Mouse (Mus musculus): ENCODE data around the gene Trp53tg5.
A peak's percentile ranks its signal among the peaks of the same experiment; 100 is the strongest.

The Trp53tg5 gene

DNA sequence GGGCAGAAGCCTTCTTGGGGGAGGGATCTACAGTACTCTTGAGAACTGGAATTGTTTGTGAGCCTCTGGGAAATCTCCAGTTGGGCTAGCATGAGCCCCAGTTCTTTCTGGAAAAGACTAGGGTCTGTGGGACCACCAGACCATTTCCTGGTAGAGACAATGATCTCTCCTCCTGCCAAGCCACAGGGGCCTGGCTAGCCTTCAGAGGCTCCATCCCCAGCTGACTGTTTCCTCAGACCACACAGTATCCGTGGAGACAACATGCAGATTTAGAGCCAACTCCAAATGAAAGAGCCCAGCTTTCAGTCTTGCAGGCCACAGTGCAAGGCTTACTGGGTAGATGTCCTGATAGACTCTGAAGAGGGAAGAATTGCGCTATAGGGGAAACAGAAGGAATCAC lies 20.6 kb upstream of the Trp53tg5 start:
- DNase-seq: no peak

GRCm38 (mm10) chr2:164487812-164488211 lies 14.3 kb upstream of the Trp53tg5 start:
- DNase-seq: no peak

GRCm38 (mm10) chr2:164487115-164487527 lies 13.6 kb upstream of the Trp53tg5 start:
- no peak for DNase-seq

- DNase-seq: peak; percentile 77
Measured at GRCm38 (mm10) chr2:164486258-164487114, 13.0 kb upstream of the Trp53tg5 start.

DNA sequence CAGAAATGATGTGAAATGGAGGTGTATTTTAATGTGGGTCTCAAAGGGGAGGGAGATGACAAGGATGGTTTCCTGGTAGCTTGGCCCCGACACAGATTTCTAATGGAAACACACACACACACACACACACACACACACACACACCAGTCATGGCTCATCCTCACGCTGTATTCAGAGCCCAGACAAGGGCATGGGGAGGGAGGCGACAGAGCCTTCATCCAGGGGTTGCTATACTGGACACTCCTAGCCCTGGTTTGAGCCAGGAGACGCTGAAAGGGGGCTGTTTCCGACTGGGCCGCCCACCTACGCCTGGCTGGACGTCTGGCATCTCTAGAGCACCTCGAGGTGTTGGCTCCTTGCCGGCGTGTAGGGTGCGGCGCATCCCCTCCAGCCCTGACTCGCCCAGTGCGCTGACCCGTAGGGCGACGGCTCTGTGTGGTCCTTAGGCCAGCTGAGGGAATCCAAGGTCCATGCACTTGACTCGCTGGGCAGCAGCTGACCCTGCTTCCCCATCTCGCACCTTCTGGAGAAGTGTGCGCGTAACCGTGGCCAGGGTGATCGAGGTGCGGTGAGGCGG lies 12.2 kb upstream of the Trp53tg5 start, which contains the start of gene Dbndd2:
Gene Dbndd2 (plus strand): TSS at position 426 of the 577 bp plus-strand sequence.
- peak; percentile 64 for DNase-seq

DNA sequence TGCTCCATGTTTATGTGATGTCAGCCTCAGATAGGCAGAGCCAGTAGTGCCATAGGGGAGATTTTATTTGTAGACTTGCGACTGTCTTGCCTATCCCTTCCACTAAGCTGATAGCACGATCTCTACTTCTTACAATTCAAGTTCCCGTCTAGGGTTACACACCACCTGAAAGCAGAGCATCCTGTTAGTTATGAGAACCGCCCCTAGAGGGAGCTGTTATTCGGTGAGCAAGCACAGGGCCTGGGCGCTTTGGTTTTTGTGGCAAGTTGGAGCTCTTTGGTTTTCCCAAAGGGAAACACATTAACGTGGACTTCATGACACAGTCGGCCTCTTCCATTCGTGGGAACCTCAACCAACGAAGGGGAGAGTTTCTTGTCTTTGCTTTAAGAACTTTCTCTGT lies 3.3 kb downstream of the Trp53tg5 start:
- DNase-seq: peak; percentile 79

DNA sequence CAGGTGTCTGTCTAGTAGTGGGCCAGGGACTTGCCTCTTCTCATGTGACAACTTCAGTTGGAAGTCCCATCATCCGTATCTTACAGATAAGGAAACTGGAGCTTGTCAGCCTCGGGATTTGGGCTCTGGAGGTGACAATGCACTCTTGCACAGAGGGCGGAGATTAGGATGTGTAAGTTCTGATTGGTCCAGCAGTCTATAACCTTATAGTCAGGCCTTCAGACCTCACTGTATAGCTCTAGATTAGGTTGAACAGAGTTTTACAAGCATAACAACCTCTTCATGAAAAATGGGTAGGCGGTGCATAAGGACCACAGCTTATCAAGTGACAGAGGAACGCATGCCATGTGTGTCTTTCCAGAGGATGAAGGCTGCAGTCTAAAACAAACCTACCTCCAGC lies 6.7 kb downstream of the Trp53tg5 start:
- no peak for DNase-seq

DNA sequence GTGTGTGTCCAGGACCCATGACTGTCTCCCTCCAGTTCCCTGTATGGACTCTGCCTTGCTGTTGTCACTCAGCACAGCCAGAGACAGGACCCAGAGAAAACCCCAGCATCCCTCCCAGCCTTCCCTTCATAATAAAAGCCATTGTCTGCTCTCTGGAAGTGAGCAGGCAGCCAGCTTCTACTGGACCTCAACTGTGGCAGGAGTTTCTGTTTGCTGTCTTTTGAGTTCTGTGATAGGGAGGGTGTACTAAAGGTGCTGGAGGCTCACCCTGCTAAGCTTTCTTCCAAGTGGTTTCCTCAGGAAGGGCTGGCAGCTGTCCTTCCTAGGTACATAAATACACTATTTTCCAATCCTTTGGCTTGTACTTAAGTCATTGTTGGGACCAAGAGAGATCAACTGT lies 8.4 kb downstream of the Trp53tg5 start:
- no peak for DNase-seq

DNA sequence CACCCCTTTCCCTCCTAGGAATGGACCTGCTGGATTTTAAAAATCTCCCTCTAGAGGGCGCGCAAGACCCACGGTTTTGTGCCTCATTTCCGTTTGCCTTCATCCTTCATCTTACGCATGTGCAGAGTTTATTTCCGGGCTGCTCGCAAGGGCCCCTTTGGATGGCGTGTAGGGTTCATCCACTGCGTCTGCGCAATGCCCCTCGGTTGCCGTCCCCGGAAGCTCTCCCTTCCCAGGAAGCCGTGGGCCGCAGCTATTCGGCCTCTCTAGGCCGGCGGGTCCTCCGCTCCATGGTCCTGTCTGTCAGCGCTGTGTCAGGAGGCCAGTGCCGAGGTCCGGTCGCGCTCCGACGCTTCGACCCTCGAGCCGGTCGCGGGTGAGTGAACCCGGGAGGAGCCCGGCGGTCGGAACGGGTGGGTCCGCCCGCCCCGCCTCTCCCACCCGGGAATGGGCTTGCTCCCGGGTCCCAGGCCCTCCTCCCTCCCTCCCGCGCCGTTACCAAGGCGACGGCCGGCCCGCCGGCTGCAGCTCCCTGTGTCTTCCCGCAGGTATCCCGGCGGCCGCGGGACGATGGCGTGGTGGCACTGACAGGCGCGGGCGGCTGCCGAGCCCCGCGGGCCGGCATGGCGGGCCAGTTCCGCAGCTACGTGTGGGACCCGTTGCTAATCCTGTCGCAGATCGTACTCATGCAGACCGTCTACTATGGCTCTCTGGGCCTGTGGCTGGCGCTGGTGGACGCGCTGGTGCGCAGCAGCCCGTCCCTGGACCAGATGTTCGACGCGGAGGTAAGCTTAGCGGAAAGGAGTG lies 12.6 kb downstream of the Trp53tg5 start, which contains the start of gene Gm20458:
Gene Gm20458 (plus strand): TSS at position 223 of the 807 bp plus-strand sequence.
- DNase-seq: peak; percentile 96

GRCm38 (mm10) chr2:164458535-164458934 lies 15.0 kb downstream of the Trp53tg5 start:
- no peak for DNase-seq

GRCm38 (mm10) chr2:164457942-164458341 lies 15.6 kb downstream of the Trp53tg5 start:
- DNase-seq: peak; percentile 57

DNA sequence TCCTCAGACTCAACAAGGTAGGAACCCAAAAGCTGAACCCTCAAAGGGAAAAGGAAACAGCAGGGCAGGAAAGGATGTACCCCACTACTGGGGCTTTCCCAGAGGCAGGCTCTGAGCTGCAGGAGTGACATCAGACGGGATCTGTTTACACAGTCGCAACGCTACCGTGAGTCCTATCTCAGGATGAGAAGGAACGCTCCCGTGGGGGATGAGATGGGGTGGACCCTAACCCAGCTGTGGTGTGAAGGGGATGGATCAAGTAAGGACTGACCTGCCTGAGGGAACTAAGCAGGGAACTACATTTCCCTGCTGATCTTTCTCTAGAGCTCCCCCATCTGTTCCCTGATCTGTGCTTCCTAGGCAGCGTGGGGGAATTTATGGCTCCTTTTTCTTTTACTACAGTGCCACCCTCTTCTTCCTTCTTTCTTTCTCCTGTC lies 16.6 kb downstream of the Trp53tg5 start, which contains the start of gene Sys1:
Gene Sys1 (plus strand): TSS at position 101 of the 437 bp plus-strand sequence.
- no peak for DNase-seq

GRCm38 (mm10) chr2:164456413-164456812 lies 17.1 kb downstream of the Trp53tg5 start:
- DNase-seq: no peak

DNA sequence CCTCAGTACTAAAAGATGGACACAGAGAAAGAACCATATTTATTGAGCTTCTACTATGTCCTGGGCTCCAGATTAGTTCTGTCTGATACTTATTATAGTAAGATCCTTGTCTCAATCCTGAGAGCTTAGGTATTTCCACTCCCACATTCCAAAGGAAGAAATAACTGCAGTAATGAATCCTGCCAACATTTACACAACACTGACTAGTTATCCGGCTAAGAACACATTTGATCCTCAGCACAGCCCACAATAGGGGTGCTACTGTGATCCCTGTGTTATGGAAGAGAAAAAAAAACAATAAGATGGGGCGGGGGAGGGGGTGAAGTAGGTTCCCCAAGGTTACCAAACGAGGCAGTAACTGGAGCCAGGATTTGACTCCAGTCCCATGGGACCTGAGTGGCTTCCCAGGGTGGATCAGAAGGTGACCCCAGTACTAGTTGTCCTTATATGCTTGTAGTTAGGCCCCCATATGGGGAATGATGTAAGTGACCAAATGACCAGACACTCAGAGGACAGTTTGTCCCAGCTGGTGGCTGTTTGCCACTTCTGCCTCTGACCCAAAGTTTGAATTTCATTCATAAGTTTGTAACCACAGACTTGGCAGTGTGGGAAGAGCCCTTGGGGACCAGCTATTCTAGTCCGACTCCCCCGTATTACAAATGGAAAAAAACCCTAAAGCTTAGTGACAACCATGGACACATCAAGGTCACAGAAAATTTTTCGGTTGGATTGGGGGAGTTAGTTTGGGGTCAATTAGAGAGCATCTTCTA lies 17.9 kb downstream of the Trp53tg5 start:
- peak; percentile 67 for DNase-seq

DNA sequence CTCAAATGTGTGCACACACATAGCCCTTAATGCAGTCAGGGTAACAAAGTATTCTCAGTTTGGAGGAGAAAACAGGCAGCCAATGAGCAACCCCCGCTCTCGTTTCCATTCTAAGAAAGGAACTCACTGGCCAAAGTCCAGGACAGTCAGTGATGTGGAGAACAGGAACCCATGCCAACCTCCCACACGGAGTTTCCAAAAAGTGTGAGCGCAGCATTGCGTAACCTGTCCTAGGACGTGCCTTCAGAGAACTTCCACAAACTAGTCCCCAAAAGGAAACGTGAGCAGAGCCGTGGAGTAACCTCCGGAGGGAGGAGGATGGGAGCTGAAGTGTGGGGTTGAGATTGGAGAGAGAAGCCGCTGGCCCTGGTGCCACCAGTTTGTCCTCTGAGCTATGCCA lies 18.7 kb downstream of the Trp53tg5 start:
- peak; percentile 91 for DNase-seq

DNA sequence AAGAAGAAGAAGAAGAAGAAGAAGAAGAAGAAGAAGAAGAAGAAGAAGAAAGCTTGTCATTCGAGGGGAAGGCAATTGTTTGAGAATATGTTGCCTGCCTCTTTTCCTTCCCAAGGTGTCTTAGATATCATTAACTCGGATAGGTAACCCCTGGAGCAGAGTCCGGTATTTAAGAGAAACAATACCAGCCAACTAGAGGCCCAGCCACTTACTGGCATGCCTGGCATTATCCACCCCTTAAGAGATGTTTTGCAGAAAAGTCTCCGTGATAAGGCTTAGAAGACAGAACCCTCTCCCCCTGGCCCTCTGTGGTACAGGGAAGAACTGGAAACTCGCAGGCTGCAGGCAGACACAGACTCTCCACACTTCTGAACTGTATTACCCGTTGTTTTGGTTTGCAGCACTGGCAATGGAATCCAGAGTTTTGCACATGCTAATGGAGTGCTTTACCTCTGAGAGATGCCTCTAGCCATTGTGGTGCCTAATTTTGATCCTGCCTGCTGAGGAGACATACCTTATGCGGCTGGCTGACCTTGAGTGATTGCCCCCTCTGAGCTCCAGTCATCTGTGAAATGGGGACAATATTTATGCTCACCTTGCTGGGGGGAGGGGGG lies 19.5 kb downstream of the Trp53tg5 start:
- no peak for DNase-seq

DNA sequence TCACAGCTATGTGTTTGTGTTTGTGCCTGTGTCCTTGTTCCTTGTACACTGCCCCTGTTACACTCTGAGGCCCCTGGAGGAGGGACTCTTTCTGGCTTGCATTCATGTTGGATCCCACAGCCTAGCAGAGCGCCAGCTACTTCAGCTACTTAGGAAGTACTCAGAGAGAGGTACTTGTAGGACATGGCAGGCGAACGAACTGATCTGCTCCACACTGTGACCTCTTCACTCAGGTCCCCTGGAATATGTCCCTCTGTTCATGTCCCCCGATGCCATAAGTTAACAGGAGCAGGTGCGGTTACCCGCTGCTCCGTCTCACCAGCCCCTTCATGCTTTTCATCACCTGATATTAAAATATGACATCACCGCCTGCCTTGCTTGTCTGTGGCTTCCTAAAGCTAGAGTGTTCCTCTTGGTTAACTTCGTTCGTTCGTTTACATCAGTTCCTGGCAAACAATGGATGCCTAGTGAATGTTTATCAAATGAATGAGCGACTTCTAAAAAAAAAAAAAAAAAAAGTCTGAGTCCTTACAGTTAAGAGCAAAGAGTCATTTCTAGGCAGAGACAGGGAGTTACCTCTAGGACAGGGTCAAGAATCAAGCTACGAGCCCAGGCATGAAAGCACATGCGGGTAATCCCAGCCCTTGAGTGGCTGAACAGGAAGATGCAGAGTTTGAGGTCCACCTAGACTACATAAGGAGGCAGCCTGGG lies 20.3 kb downstream of the Trp53tg5 start:
- no peak for DNase-seq

DNA sequence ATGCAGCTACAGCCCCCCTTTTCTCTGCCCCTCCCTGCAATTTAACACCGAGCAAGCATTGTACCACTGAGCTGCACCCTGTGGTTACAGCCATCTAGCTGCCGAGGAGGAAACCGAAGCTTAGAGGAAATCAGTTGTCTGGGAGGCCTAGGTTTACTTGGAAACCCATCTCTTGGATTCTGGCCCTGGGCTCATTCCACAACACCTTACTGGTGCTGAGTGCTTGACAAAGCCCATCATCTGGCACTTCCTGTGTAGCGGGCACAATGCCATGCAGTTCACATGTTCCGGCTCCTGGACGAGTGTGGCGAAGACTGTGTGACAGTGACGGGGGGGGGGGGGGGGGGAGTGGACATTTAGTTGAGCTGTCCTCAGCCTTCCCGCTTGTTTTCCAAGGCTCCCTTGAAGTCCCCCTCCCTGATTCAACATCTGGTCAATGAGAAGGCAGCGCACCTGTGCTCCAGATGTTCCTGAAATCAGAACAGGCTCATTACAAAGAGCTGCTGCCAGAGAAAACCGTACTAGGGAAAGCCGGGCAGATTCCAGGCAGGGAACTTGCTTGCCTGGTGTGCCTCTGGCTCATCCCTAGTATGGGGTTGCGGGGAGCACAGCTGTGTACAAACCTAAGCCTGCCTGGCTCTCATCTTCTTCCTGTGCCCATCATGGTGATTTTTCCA lies 21.4 kb downstream of the Trp53tg5 start:
- peak; percentile 75 for DNase-seq

- DNase-seq: no peak
Measured at GRCm38 (mm10) chr2:164449341-164450042, 24.0 kb downstream of the Trp53tg5 start.

- no peak for DNase-seq
Measured at GRCm38 (mm10) chr2:164448921-164449320, 24.6 kb downstream of the Trp53tg5 start.
